Mouse (Mus musculus) lung, postnatal 14 days (tissue): ENCODE measurements around the gene Dnmt1.

Experiments used
- DNase-seq: peaks from one replicate; pipeline ENCODE4 v3.0.0; 2021

Gene Dnmt1

GRCm38 (mm10) chr9:20976216-20976960 lies 16.7 kb upstream of the Dnmt1 start, which contains the start of gene S1pr2:
TSS of gene S1pr2 (minus strand) at chr9:20976781.
- DNase-seq = peak; percentile 86

- DNase-seq = peak; percentile 73
Measured at GRCm38 (mm10) chr9:20975431-20976215, 15.9 kb upstream of the Dnmt1 start.

GRCm38 (mm10) chr9:20973682-20974075 lies 14.0 kb upstream of the Dnmt1 start:
- DNase-seq = no peak

GRCm38 (mm10) chr9:20973001-20973681 lies 13.5 kb upstream of the Dnmt1 start:
- no peak for DNase-seq

- DNase-seq = peak; percentile 55
Measured at GRCm38 (mm10) chr9:20972141-20972992, 12.7 kb upstream of the Dnmt1 start.

- peak; percentile 55 for DNase-seq
Measured at GRCm38 (mm10) chr9:20971751-20972140, 12.1 kb upstream of the Dnmt1 start.

- no peak for DNase-seq
Measured at GRCm38 (mm10) chr9:20966747-20967146, 7.1 kb upstream of the Dnmt1 start.

- no peak for DNase-seq
Measured at GRCm38 (mm10) chr9:20966008-20966407, 6.3 kb upstream of the Dnmt1 start.

- DNase-seq = no peak
Measured at GRCm38 (mm10) chr9:20965606-20966005, 5.9 kb upstream of the Dnmt1 start.

- no peak for DNase-seq
Measured at GRCm38 (mm10) chr9:20961557-20961956, 1.9 kb upstream of the Dnmt1 start.

- DNase-seq = no peak
Measured at GRCm38 (mm10) chr9:20956989-20957388, 2.7 kb downstream of the Dnmt1 start.

- DNase-seq = peak; percentile 95
Measured at GRCm38 (mm10) chr9:20952520-20953227, 7.0 kb downstream of the Dnmt1 start.

- DNase-seq = no peak
Measured at GRCm38 (mm10) chr9:20951966-20952519, 7.6 kb downstream of the Dnmt1 start.

GRCm38 (mm10) chr9:20951441-20951840 lies 8.2 kb downstream of the Dnmt1 start:
- peak; percentile 35 for DNase-seq

GRCm38 (mm10) chr9:20950419-20950818 lies 9.3 kb downstream of the Dnmt1 start:
- DNase-seq = no peak

- DNase-seq = no peak
Measured at GRCm38 (mm10) chr9:20946066-20946880, 13.4 kb downstream of the Dnmt1 start.

GRCm38 (mm10) chr9:20944697-20945370 lies 14.9 kb downstream of the Dnmt1 start:
- DNase-seq = no peak

GRCm38 (mm10) chr9:20943911-20944310 lies 15.8 kb downstream of the Dnmt1 start:
- no peak for DNase-seq

GRCm38 (mm10) chr9:20943396-20943795 lies 16.3 kb downstream of the Dnmt1 start:
- no peak for DNase-seq

GRCm38 (mm10) chr9:20923258-20923657 lies 36.4 kb downstream of the Dnmt1 start:
- no peak for DNase-seq
